Mouse (Mus musculus) spleen, adult 2 months (tissue): Measurements from ENCODE around the gene Tenm4. TPM values are rescaled to one million over a fixed set of nuclear protein-coding genes. Genes with fewer than 3 reads are reported as not detected.

ENCODE experiments used
- DNase-seq, 2 experiments: peaks; one replicate each; pipeline versions ENCODE4 v3.0.0 to v3.0.0-alpha.2; 2012 to 2021; ENCODE audit warnings: low spot score in 2 of 2, low read depth in 1 of 2
- H3K27ac ChIP-seq: fragments of 200-500 bp; 2 replicates; pipeline ENCODE4 v1.5.1; 2012; ENCODE audit warnings: low read length, inconsistent platforms; ENCODE audit not compliant: insufficient read depth
- H3K27me3 ChIP-seq: fragments of 200-500 bp; 2 replicates; pipeline ENCODE4 v1.6.1; 2012; ENCODE audit warnings: mild to moderate bottlenecking, moderate library complexity, low read length, inconsistent platforms; ENCODE audit not compliant: control insufficient read depth, insufficient read depth
- H3K36me3 ChIP-seq: fragments of 200-500 bp; 2 replicates; pipeline ENCODE4 v1.6.1; 2012; ENCODE audit warnings: mild to moderate bottlenecking, low read length, inconsistent platforms; ENCODE audit not compliant: control insufficient read depth, insufficient read depth
- H3K4me1 ChIP-seq: fragments of 200-500 bp; 2 replicates; pipeline ENCODE4 v1.6.1; 2011; ENCODE audit warnings: inconsistent platforms; ENCODE audit not compliant: control insufficient read depth, insufficient read depth, insufficient read length
- H3K4me3 ChIP-seq: fragments of 200-500 bp; 2 replicates; pipeline ENCODE4 v1.5.1; 2011; ENCODE audit warnings: mild to moderate bottlenecking, inconsistent platforms; ENCODE audit not compliant: insufficient read depth, insufficient read length; ENCODE audit errors: extremely low read depth
- CTCF ChIP-seq: fragments of 200-500 bp; IDR thresholded peaks from 2 replicates; pipeline ENCODE4 v1.5.1; 2011; ENCODE audit warnings: mild to moderate bottlenecking, inconsistent platforms; ENCODE audit not compliant: insufficient read depth, insufficient read length, insufficient replicate concordance; ENCODE audit errors: extremely low read depth
- POLR2A ChIP-seq: fragments of 200-500 bp; IDR thresholded peaks from 2 replicates; pipeline ENCODE4 v1.6.1; 2011; ENCODE audit warnings: low read depth, low read length, inconsistent platforms
- WGBS: fragments of 180-500 bp; shearing (Covaris S2); methylation state at CpG from one replicate; pipeline ENCODE4 v1.1.7; 2018; 5-methylcytosine and 5-hydroxymethylcytosine counted together
- polyA plus RNA-seq: library from polyadenylated mRNA; depleted of rRNA; stranded (reverse); fragments of >200 nt; gene quantifications from 2 replicates; pipeline ENCODE4 v1.2.3, GENCODE M21; 2012

The Tenm4 gene
- polyA plus RNA-seq, 1 experiment: 1.2 TPM

DNA sequence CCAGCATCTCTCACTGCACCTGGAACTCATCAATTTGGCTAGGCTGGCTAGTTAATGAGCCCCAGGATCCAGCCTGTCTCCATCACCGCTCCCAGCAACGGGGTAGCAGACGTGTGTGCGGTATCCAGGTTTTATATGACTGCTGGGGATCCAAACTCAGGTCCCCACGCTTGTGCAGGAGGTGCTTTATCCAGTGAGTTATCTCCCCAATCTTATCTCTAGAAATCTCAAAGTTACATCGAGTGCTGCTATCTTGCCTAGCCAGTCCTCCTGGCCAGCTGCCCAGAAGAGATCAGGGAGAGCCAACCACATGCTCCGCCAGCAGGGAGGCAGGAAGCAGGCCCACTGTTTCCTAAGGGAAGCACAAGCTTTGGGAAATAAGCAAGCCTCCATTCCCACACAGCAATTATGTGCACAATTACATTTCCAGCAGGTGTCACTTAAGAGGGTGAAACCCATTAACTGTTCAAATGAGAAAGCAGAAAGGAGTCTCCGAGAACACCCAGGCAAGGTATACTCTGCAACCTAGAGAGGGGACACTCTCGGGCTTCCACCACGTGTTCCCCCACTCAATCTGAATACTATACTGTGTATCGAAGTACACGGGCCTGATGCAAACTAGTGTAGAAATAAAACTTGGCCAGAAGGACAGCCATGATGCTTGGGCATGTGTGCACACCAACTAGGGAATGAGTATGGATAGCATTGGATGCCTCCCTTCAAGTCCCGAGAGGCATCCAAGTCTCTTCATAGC, 246.4 kb downstream of the Tenm4 start:
- WGBS: 75% methylated on average over 13 of the region's 13 CpGs
- Histone ChIP-seq H3K27ac (no peak overlapping the region), H3K27me3 (no peaks in the 10 kb centered on the region), H3K4me3 (no peak overlapping the region), H3K4me1 (0 out of 2 replicates have a peak, but pooled peaks cover 3% of the 10 kb centered on the region), H3K36me3 (no peaks in the 10 kb centered on the region)
- TF ChIP-seq CTCF (no peak), POLR2A (no peak)
- no peak for DNase-seq

DNA sequence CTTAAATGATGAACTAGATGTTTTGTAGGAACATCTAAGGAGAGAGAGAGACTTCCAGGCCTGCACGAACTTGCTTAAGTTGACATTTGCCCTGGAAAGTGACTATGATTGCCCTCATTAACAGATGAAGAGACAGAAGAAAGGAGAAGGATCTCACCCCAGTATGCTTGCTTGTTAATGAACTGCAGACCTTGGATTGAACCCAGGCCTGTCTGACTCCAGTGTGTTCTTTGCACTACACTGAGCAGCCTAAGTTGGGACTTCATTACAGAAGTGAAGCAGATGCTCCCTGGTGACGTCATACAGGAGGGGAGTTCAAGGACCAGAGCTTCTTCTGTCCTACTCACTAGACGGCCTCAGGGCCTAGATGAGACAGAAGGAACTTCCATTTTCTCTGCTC, 247.1 kb downstream of the Tenm4 start:
- no peak overlapping the region for H3K27ac ChIP-seq
- no peak for DNase-seq
- TF ChIP-seq CTCF (no peak), POLR2A (no peak)
- H3K4me1 ChIP-seq: 0 out of 2 replicates have a peak, but pooled peaks cover 3% of the 10 kb centered on the region
- H3K27me3 ChIP-seq: no peaks in the 10 kb centered on the region
- WGBS: 67% methylated on average over 3 of the region's 3 CpGs
- H3K36me3 ChIP-seq: no peaks in the 10 kb centered on the region
- H3K4me3 ChIP-seq: no peak overlapping the region

DNA sequence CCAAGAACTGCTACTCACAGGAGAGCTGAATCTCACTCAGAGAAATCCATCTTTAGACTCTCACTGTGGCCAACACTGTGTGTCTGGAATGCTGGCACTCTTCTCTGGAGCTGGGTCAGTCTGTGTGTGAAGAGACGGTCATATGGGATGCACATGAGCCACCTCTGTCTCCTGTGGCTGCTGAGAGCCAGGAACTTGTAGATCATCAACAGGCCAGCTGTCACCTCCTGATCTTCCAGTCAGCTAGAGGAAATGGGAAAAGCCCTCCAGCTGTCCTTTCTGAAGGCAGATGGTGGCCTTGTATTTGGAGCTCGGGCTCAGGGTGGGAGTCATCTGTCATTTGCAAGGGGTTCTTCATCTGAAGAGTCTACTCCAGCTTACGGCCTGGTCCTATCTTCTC, 249.0 kb downstream of the Tenm4 start:
- WGBS: 80% methylated on average over 3 of the region's 3 CpGs
- H3K4me3 ChIP-seq: no peak overlapping the region
- H3K27me3 ChIP-seq: no peaks in the 10 kb centered on the region
- no peak overlapping the region for H3K27ac ChIP-seq
- no peaks in the 10 kb centered on the region for H3K36me3 ChIP-seq
- TF ChIP-seq POLR2A (no peak), CTCF (no peak)
- DNase-seq: no peak
- no peaks in the 10 kb centered on the region for H3K4me1 ChIP-seq

DNA sequence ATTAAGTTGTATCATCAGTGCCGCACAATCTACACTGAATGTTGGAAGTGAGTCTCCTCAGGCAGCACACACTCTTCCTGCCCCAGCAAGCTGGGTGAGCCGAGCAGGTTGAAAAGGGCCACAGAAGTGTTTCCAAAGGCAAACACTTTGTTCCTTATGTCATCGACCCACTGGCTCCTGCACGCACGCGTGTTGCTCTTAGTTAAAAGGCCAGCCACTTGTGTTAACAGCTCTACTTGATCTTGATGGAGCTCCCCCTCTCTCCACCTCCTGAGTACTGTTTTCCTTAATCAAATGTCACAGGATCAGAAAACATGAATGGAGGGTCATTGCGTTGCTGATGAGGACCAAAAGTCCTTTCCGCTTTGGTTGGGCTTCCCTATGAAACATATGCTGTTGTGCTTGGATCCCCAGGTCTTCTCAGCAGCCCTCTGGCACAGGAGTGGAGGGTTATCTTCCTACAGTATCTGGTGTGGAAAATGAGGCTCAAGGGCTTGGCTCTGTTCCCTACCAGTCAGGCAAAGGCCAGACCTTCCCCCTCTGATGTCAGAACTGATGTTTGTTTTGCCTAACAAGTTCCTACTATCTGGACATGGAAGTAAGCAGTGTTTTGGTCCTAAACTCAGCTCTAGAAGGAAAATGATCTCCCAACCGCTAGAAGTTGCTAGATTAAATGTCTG, 250.0 kb downstream of the Tenm4 start:
- TF ChIP-seq CTCF: no peak
- TF ChIP-seq POLR2A: no peak
- no peak for DNase-seq
- no peaks in the 10 kb centered on the region for H3K36me3 ChIP-seq
- H3K27me3 ChIP-seq: no peaks in the 10 kb centered on the region
- H3K4me1 ChIP-seq: no peaks in the 10 kb centered on the region
- H3K27ac ChIP-seq: no peak overlapping the region
- H3K4me3 ChIP-seq: no peak overlapping the region
- 87% methylated on average over 9 of the region's 9 CpGs for WGBS

DNA sequence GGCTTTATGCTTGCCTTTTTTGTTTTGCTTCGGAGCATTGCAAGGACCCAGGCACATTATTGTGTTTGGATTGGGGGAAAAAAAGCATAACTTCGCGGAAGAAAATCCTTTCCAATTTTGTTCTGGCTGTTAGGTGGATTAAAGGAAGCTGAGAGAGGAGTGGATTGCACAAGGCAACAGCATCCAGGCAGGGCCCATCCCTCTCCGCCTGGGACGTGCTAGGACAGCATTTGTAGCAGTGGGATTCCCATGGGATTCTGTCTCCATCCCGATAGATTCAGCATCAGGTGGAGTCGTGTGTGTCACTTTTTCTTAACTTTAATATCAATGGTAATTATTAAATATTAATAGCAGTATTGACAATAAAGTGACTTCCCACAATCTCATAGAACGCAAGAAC, 255.9 kb downstream of the Tenm4 start:
- Histone ChIP-seq H3K4me1 (no peaks in the 10 kb centered on the region), H3K4me3 (no peak overlapping the region), H3K27me3 (no peaks in the 10 kb centered on the region), H3K27ac (no peak overlapping the region), H3K36me3 (no peaks in the 10 kb centered on the region)
- no peak for DNase-seq
- WGBS: 80% methylated on average over 8 of the region's 8 CpGs
- no peak for TF ChIP-seq CTCF
- TF ChIP-seq POLR2A: no peak

DNA sequence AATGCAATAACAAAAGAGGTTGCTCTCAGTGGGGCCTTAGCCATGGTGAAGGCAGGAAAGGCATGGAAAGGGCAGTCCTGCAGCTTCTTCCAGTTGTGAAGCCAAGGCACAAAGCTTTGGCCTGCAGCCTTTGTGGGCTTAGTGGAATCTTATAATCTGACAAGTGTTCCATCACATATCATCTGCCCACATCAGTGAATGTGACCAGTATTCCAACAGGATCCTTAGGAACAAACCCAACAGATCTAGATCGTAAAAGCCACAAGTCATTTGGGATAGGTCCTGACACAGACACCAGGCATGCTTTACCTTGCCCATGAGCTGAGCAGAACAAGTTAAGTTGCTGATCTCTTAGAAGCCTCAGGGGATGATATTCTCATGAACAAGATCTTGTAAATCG, 262.3 kb downstream of the Tenm4 start:
- no peak for DNase-seq
- Histone ChIP-seq H3K27me3 (no peaks in the 10 kb centered on the region), H3K4me1 (no peaks in the 10 kb centered on the region), H3K4me3 (no peak overlapping the region), H3K36me3 (no peaks in the 10 kb centered on the region), H3K27ac (no peak overlapping the region)
- no peak for TF ChIP-seq POLR2A
- no peak for TF ChIP-seq CTCF
- 85% methylated on average over 2 of the region's 2 CpGs for WGBS

DNA sequence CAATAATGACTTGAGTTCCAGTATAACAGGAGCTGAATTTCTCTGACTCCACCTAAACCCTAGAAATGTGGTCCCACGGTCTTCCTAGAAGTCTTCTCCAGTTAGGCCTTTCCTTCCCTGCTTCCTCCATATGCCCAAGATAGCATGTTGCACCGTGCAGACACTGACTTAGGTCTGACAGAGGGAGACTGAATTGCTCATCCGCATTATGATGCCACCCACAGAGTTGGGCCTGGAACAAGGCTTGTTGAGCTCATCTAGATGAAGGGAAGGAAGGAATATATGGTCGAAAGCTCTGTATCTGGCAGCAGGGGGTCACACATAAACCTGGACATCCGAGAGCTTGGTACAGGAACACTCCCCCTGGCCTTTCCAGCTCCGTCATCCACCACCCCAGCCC, 267.3 kb downstream of the Tenm4 start:
- no peak overlapping the region for H3K4me3 ChIP-seq
- H3K36me3 ChIP-seq: no peaks in the 10 kb centered on the region
- TF ChIP-seq POLR2A (no peak), CTCF (no peak)
- 90% methylated on average over 6 of the region's 6 CpGs for WGBS
- no peaks in the 10 kb centered on the region for H3K4me1 ChIP-seq
- DNase-seq: no peak
- no peaks in the 10 kb centered on the region for H3K27me3 ChIP-seq
- H3K27ac ChIP-seq: no peak overlapping the region
